Mouse (Mus musculus) small intestine, adult 2 months (tissue): Measurements from ENCODE around the gene Sptan1. TPM values are rescaled to one million over a fixed set of nuclear protein-coding genes. Genes with fewer than 3 reads are reported as not detected.

ENCODE experiments used
- H3K27ac ChIP-seq: fragments of 200-500 bp; 2 replicates; pipeline ENCODE4 v1.5.1; 2012; ENCODE audit warnings: low read depth, low read length, control low read depth, inconsistent platforms; ENCODE audit not compliant: insufficient read depth
- H3K27me3 ChIP-seq: fragments of 200-500 bp; 2 replicates; pipeline ENCODE4 v1.6.1; 2012; ENCODE audit warnings: mild to moderate bottlenecking, moderate library complexity, low read length, inconsistent platforms; ENCODE audit not compliant: control insufficient read depth, insufficient read depth
- H3K36me3 ChIP-seq: fragments of 200-500 bp; 2 replicates; pipeline ENCODE4 v1.6.1; 2012; ENCODE audit warnings: mild to moderate bottlenecking, low read length, control low read depth, inconsistent platforms; ENCODE audit not compliant: control insufficient read depth, insufficient read depth
- H3K4me1 ChIP-seq: fragments of 200-500 bp; 2 replicates; pipeline ENCODE4 v1.6.1; 2012; ENCODE audit warnings: low read length, inconsistent platforms, mixed read lengths; ENCODE audit not compliant: control insufficient read depth, insufficient read depth, insufficient read length
- H3K4me3 ChIP-seq: fragments of 200-500 bp; 2 replicates; pipeline ENCODE4 v1.5.1; 2012; ENCODE audit warnings: low read depth, mild to moderate bottlenecking, control low read depth, inconsistent platforms, low read length, moderate library complexity
- CTCF ChIP-seq: fragments of 200-500 bp; IDR thresholded peaks from 2 replicates; pipeline ENCODE4 v1.5.1; 2012; ENCODE audit warnings: low read depth, mild to moderate bottlenecking, control low read depth, inconsistent platforms, low read length, moderate library complexity, mixed read lengths; ENCODE audit not compliant: insufficient replicate concordance, insufficient read length; ENCODE audit errors: extremely low read depth
- POLR2A ChIP-seq: fragments of 200-500 bp; IDR thresholded peaks from 2 replicates; pipeline ENCODE4 v1.6.1; 2012; ENCODE audit warnings: low read depth, mild to moderate bottlenecking, control low read depth, inconsistent platforms, low read length, moderate library complexity
- WGBS: fragments of 180-500 bp; shearing (Covaris S2); methylation state at CpG from one replicate; pipeline ENCODE4 v1.1.7; 2018; 5-methylcytosine and 5-hydroxymethylcytosine counted together
- polyA plus RNA-seq: library from polyadenylated mRNA; depleted of rRNA; stranded (reverse); fragments of >200 nt; gene quantifications from 2 replicates; pipeline ENCODE4 v1.2.3, GENCODE M21; 2012

Gene Sptan1
- polyA plus RNA-seq, 1 experiment, result 221 TPM

DNA sequence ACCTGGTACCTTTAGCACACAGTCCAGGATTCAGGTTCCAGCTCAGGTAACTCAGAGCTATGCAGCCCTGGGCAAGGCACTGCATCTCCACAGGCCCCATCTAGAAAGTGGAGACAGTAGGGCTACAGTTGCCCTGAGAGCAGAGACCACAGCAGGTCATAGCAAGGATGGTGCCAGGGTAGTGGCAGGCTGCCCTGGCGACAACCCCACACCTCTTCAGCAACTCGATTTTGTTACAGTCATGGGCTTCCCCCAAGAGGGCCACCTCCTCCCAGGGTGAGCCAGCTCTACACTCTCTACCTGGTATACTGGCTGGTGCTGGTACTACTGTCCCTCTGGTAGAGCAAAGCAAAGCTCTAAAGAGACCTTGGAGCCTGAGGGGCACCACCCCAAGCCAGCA is 72.4 kb downstream of the Sptan1 start:
- WGBS, result 88% methylated on average over 2 of the region's 2 CpGs

DNA sequence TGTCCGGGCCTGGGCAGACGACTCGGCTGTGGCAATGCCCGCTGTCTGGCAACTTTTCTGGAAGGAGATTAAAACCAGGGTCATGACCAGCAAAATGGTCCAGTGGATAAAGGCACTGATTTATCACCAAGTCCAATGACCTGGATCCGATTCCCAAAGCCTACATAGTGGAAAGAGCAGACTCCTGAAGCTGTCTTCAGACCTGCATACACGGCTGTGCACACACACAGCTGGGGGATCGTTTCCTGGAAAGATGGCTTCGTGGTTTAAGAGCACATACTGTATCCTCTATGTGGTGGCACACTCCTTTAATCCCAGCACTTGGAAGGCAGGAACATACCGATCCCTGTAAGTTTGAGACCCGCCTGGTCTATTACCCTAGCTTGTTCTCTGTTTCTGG is 73.0 kb downstream of the Sptan1 start:
- no peak for TF ChIP-seq POLR2A
- no peak for TF ChIP-seq CTCF
- WGBS, result 96% methylated on average over 10 of the region's 10 CpGs

More for the DNA sequence above, 72.4 kb downstream of the Sptan1 start:
- TF ChIP-seq POLR2A (no peak), CTCF (no peak)
- no peaks in the 10 kb centered on the region for H3K36me3 ChIP-seq
- no peak overlapping the region for H3K4me3 ChIP-seq
- no peaks in the 10 kb centered on the region for H3K27me3 ChIP-seq
- H3K4me1 ChIP-seq, result no peaks in the 10 kb centered on the region; the same call in 1 of the 2 replicates
- no peak overlapping the region for H3K27ac ChIP-seq

DNA sequence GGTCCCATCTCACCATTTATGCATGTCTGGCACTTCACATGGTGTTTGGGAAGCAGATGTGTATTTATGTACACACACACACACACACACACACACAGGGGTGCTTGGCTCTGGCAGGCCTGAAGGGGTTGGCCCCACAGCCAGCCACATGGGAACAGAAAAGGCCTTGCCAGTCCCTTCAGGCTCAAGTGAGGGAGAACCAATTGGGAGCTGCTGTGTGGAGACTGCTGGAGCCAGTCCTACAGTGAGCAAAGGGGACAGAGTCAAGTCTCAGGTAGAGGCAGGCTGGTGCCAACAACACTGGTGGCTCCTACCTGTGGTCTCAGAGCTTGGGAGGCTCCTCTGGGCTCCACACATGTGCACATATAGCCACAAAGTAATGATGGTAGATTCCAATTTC is 74.3 kb downstream of the Sptan1 start:
- TF ChIP-seq CTCF (no peak), POLR2A (no peak)
- Histone ChIP-seq H3K4me1 (no peaks in the 10 kb centered on the region; the same call in 1 of the 2 replicates), H3K27ac (no peak overlapping the region), H3K4me3 (no peak overlapping the region), H3K36me3 (no peaks in the 10 kb centered on the region), H3K27me3 (no peaks in the 10 kb centered on the region)

More for the DNA sequence above, 73.0 kb downstream of the Sptan1 start:
- Histone ChIP-seq H3K4me3 (no peak overlapping the region), H3K27me3 (no peaks in the 10 kb centered on the region), H3K27ac (no peak overlapping the region), H3K4me1 (no peaks in the 10 kb centered on the region; the same call in 1 of the 2 replicates), H3K36me3 (no peaks in the 10 kb centered on the region)

DNA sequence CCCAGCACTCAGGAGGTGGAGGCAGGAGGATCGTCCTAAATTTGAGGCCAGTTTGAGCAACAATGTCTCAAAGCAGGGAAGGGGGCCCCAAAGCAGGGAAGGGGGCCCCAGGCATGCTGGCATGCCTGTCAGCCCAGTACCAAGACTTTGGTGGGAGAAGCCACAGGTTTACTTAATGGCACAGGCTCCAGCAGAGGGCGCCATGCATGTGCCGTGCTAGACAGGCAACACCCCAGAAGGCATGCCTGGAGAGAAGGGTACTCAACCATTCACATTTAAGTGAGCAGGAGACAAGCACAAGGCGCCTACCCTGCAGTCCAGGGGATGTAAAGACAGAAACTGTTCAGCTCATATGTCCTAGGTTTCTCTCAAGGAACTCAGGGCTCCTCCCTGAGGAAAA is 77.1 kb downstream of the Sptan1 start:
- 10% methylated on average over 4 of the region's 4 CpGs for WGBS
- peak; percentile 80; the same call in 1 of the 2 replicates for TF ChIP-seq CTCF
- TF ChIP-seq POLR2A, result no peak
- Histone ChIP-seq H3K4me3 (no peak overlapping the region), H3K27ac (no peak overlapping the region), H3K36me3 (no peaks in the 10 kb centered on the region), H3K27me3 (no peaks in the 10 kb centered on the region), H3K4me1 (no peaks in the 10 kb centered on the region; the same call in 1 of the 2 replicates)

DNA sequence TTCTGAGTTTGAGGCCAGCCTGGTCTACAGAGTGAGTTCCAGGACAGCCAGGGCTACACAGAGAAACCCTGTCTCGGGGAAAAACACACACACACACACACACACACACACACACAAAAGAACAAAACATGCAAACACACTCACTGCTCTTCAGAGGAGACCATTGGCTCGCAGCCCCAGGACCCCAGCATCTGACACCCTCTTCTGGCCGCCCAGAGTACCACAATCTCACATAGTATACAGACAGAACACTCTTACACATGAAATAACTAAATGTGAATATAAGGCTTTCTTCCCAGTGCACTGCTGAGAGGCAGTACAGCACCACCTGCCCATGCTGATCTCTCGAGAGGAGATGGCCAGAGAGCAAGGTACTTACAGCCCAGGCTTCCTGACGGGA is 79.2 kb downstream of the Sptan1 start:
- 90% methylated on average over 5 of the region's 5 CpGs for WGBS
- TF ChIP-seq POLR2A, result no peak
- TF ChIP-seq CTCF, result no peak

DNA sequence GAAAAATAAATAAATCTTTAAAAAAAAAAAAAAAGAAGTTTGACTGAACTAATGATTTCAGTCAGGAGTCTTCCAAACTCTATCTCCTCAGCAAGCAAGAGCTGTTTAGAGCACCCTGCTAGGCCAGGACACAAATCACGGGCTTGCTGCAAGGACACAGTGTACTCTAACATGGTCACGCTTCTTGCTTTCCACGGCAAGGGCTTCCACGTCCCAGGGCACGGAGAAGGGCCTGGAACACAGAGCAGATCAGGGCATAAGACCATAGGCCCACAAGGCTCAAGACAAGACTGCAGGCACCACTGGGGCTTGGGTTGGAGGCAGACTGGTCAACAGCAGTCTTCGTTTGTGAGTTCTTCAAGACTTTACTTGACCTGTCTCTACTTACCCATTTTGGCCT is 81.8 kb downstream of the Sptan1 start:
- Histone ChIP-seq H3K4me1 (no peaks in the 10 kb centered on the region; the same call in 1 of the 2 replicates), H3K27me3 (no peaks in the 10 kb centered on the region), H3K4me3 (no peak overlapping the region), H3K27ac (no peak overlapping the region), H3K36me3 (no peaks in the 10 kb centered on the region)
- over 99% methylated on average over 6 of the region's 6 CpGs for WGBS
- TF ChIP-seq CTCF, result no peak
- TF ChIP-seq POLR2A, result no peak

More for the DNA sequence above, 79.2 kb downstream of the Sptan1 start:
- Histone ChIP-seq H3K4me1 (no peaks in the 10 kb centered on the region; the same call in 1 of the 2 replicates), H3K36me3 (no peaks in the 10 kb centered on the region), H3K27ac (no peak overlapping the region), H3K27me3 (no peaks in the 10 kb centered on the region), H3K4me3 (no peak overlapping the region)

DNA sequence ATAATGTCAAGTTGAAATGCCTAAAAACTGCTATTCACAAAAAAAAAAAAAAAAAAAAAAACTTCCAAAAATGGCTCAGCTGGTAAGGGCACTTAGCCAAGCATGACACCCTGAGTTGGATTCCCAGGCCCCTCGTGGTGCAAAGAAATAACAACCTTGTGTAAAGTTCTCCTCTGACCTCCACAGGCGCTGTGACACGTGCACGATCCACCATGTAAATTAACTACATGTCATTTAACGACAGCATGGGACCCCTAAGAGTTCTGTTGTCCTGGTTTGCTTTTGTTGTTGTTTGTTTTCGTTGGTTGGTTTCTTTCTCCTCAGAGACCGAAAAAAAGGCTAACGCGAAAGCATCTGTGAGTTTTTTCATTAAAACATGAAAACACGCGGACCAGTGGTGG is 82.7 kb downstream of the Sptan1 start:
- peak overlapping the region; percentile 66 for H3K4me3 ChIP-seq
- no peaks in the 10 kb centered on the region for H3K36me3 ChIP-seq
- H3K4me1 ChIP-seq, result no peaks in the 10 kb centered on the region
- H3K27ac ChIP-seq, result no peak overlapping the region
- TF ChIP-seq CTCF (no peak), POLR2A (no peak)
- 35% methylated on average over 11 of the region's 11 CpGs for WGBS
- no peaks in the 10 kb centered on the region for H3K27me3 ChIP-seq
